Mouse (Mus musculus) spleen, adult 12 weeks (tissue): ENCODE measurements around the gene Tlcd2.

ENCODE experiments used
- DNase-seq: peaks from one replicate; pipeline ENCODE4 v3.0.0; 2022; ENCODE audit warnings: low spot score

Gene Tlcd2

GRCm38 (mm10) chr11:75460844-75461742 is at the start of gene Tlcd2:
TSS of gene Tlcd2 (plus strand) at chr11:75461715.
- peak; percentile 98 for DNase-seq

DNA sequence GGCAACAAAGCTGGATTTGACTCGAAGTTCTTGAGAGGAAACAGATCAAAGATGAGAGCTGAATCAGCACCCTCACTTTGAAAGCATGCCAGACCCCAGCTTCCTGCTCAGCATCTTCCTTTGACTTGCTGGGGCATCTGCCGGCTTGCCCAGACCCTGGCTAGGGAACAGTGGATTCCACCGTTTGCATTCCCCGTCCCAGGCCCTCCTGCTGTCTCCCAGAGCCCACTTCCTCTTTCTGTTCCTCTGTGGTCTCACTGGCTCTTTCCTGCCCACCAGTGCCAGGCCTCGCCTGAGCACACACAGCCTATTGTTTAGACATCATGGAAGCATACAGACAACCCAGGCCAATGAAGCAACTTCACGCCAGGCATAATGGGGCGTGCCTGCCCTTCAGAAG is 46.4 kb upstream of the Tlcd2 start:
- DNase-seq = peak; percentile 15

- DNase-seq = no peak
Observed at GRCm38 (mm10) chr11:75415994-75416393, 45.5 kb upstream of the Tlcd2 start.

DNA sequence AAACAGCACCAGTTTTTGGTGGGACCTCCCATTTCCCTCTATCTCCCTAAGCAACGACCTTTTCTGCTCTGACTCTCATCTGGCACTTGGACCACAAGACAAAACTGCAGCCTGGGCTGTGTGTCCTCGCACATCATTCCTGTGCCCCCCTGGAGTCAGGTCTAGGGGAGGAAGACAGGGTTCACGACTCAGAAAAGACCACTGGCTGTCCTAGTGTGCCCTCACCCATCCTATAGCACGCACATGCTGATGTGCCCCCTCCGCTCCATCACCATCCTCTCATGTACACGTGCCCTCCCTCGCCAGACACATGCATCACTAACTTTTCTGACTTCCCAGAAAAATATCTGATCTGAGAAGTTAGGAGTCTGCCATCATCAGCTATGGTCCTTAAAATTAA is 41.5 kb upstream of the Tlcd2 start:
- DNase-seq = no peak

DNA sequence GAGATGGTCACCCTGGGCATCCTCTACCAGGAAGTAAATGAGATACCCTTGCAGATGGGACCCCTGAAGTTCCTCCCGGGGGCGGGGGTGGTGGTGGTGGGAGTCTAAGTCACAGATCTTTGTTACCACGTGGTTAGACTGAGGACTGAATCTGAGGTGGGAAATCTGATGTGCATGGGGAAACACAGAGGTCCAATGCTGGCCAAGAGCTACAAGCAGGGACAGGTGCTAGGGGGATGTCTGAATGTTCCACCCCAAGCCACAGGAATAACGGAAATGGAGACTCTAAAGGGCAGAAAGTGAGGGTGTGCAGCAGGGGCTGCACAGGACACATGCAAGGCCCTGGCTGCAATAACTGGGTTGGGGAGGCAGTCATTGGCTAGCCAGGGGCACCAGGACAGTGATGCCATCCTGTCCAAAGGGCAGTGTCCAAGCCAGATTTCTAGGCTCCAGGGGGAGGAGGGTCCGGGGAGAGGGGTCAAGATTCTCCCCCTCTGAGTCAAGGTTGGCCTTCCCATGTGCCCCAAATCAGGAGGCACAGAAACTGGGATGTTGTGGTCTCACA is 40.6 kb upstream of the Tlcd2 start:
- no peak for DNase-seq

GRCm38 (mm10) chr11:75421375-75422012 is 40.0 kb upstream of the Tlcd2 start:
- no peak for DNase-seq

DNA sequence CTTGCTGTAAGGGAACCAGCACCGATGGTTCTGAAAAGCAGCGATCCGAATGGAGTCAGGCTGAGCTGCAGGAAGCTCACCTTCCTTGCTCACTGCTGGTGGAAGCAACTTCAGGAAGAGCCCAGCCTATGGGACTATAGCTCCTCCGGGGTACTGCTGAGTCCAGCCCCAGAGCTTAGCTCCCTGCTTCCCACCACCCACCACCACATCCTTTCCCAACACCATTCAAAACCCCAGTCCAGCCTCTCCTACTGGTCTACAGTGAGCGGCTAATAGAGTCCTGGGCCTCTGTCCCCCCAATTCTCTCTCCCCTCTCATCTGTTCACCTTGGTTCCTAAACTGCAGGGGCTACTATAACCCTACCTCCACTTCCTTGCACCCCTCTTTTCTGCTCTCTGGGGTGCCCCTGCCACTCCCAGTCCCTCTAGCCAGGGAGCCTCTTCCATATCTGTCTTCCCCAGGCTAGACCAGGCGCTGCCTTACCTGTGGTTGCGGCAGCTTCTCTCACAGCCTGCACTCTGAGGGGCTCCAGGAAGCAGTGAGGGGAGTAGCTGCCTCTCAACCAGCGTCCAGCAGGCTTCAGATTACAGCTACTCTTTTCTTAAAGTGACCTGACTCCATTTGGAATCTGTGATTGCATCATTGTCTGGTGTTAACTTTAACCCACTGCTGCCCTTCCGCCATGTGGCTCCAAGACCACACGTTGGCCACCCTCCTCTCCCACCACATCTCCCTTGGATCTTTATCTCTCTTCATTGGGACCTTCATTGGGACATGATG is 39.3 kb upstream of the Tlcd2 start, which contains the start of gene Serpinf1:
Gene Serpinf1 (minus strand): TSS at position 689 of the 780 bp plus-strand sequence.
- DNase-seq = no peak

- DNase-seq = no peak
Observed at GRCm38 (mm10) chr11:75423091-75423490, 38.4 kb upstream of the Tlcd2 start.

GRCm38 (mm10) chr11:75424033-75424432 is 37.5 kb upstream of the Tlcd2 start:
- DNase-seq = no peak

- DNase-seq = no peak
Observed at GRCm38 (mm10) chr11:75424459-75424858, 37.1 kb upstream of the Tlcd2 start.

DNA sequence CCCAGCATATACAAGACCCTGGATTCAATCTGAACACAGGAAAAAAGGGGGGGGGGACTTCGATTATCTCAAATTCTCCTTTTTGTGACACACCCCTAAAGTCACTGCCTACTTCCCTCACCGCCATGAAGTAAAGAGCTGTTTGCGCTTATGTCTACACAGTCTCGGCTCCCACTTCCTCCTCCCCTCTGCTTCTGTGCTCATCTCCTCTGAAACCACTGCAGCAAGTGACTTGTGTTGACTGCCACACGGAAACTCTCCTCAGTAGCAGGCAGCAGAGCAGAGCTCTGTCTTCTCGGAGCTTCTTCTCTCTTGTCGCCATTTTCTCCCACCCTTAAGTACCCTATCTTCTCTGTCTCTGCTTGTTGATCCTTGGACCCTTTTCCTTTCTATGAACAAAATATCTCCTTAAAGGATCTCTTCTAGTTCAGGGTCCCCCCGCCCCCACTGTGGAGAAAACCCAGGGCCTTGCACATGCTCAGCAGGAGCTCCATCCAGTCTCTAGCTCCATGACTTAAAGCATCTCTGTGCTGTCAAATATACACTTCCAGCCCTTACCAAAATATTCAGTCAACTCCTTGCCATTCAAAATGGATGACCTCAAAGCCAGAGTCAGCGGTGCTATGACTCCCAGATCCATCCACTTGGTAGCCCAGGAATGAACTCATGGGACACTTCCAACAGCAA is 32.4 kb upstream of the Tlcd2 start:
- DNase-seq = peak; percentile 19

DNA sequence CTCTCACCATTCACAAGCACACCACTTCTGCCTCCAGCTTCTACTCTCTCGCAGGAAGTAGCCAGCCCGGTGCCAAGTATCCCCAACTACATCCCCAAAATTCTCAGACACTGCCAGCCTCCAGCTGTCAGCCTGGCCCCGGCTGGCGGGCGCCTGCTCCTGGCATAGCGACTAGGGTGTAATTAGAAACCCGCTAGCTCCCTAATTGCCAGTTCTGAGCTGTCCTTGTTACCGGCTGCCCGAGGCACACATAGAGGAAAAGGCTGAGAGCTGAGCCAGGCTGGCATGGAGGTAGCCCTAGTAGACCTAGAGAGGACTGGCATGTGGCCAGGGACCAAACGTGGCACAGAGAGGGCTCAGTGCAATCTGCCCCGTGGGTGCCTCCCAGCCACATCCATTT is 30.2 kb upstream of the Tlcd2 start:
- DNase-seq = no peak

- no peak for DNase-seq
Observed at GRCm38 (mm10) chr11:75434138-75434537, 27.4 kb upstream of the Tlcd2 start.

- DNase-seq = no peak
Observed at GRCm38 (mm10) chr11:75438194-75438593, 23.3 kb upstream of the Tlcd2 start.

DNA sequence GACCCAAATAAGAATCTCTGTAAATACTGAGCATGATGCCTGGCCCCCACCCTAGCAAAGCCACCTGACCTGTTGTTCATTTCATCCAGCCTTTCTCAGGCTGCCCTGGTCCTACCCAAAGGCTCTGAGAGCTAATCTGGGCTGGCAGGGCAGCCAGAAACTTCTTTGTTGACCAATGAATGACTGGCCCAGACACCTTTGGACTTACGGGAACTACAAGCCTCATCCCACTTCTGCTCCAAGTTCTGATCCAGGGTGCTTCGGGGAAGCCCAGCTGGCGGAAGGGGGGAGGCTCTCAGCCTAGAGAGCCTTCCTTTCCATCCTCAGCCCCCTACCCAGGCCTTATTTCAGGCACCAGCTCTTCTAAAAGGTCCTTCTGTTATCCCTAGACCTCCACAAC is 22.7 kb upstream of the Tlcd2 start:
- no peak for DNase-seq

- no peak for DNase-seq
Observed at GRCm38 (mm10) chr11:75439363-75439762, 22.2 kb upstream of the Tlcd2 start, which contains the start of gene Serpinf2. TSS of gene Serpinf2 (minus strand) at chr11:75439591.

DNA sequence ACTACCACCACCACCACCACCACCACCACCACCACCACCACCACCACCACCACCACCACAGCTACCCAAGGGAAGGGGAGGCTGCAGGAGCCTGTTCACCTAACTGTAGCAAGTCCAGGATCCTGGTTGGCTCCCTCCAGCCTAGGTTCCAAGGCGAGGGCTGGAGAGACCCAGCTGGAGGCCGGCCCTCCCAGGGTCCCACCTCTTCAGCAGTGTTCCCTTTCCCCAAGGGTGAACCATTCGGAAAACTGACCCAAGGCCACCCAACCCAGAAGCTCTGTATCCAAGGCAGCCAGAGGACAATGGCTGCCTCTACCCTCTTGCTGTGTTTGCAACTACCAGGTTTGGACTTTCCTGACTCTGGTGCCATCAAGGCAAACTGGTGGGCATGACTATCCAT is 21.6 kb upstream of the Tlcd2 start:
- no peak for DNase-seq

DNA sequence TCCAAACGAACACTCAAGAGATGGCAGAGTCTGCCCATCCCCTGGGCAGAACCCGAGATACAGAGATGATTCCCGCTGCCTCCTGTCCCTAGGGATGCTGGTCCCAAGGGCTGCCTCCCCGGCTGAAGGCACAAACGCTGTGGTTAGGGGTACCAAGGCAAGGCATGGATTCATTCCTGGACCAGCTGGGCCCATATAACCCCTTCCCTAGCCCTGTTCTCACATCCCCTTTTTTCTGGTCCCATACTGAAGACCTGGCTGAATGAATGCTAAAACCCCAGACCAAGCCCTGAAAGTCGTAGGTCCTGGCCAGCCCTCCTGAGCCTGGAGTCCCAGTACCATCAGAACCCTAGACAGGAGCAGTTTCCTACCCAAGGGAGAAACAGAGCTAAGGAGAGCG is 20.5 kb upstream of the Tlcd2 start:
- no peak for DNase-seq

DNA sequence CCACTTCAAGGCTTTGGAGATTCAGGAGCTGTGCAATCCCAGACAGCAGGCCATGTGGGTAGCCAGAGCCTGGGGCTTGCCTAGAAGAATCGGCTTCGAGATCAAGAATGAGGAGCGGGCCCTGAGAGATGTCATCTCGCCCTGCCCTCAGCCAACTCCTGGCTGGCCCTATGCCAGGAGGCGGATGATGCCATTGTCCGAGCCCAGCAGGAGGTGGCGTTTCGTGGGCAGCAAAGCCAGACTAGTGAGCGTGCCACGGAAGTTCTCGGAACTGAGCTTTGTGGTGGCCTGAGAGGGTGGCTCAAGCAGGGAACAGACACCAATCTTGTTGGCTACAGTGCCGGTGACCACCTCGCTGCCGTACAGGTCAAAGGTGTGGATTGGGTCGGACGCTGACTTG is 19.9 kb upstream of the Tlcd2 start:
- DNase-seq = no peak

DNA sequence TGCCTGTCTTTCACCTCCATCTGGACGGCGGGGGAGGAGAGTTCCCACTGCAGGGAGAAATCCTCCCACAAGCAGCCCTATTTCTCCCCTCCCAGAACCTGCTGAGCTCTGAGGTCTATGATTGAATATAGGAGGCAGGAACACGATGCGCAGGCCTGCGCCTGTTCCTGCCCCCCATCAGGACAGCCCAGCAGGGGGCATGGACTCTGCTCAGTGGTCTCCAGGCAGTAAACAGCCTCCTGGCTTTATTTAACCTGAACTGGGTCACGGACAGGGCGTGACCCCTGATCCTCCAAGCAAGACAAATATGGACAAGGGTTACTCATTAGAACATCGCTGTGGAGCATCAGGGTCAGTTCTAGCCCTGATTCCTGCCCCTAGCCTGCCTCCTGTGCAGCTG is 17.8 kb upstream of the Tlcd2 start:
- no peak for DNase-seq

- DNase-seq = no peak
Observed at GRCm38 (mm10) chr11:75448575-75448974, 12.9 kb upstream of the Tlcd2 start.

DNA sequence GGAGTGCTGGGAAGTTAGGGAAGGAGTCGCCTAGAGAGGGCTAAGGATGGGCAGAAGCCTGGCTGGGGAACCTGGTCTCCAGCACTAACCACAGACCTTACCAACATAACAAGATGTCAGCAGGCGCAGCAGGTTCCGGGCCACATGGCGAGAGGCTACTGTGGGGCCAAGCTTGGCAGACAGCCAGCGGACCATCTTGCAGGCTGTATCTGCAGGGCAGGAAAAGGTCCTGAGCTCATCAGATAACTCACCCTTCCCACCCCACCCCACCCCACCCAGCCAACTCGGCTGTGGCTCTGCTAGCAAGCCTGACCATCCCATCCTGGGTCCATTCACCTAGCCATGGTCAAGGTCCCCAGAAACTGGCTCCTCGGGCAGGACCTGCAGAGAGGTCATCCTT is 11.8 kb upstream of the Tlcd2 start:
- DNase-seq = peak; percentile 75
